Mouse (Mus musculus): ENCODE measurements around the gene Sdc4. TPM values are rescaled to one million over a fixed set of nuclear protein-coding genes. Genes with fewer than 3 reads are reported as not detected.
A peak's percentile ranks its signal among the peaks of the same experiment; 100 is the strongest.

Sdc4 gene
- 61.3 and 73.7 TPM in 2 replicates for total RNA-seq (2017)

DNA sequence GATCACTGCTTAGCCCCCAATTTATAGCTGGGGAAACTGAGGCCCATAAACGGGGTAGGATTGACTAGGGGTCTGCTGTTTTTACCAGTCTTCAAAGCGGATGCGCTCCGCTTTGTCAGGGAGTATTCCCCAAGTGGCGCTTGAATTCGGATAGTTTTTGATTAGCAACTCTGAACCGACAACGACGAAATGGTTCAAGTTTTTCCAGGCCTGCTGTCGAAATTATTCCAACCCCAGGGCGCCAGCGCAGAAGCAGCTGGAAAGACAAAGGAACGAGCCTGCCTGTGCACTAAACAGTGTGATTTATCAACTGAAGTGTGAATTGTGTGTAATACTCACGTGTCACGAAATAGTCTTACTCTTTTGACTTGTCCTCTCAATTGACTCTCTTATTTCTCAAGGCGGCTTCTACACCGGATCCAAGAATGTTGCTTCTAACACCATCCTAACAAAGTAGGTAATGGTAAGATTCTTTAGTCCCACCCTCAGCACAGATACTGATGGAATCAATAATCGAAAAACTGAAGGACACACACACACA lies at the start of gene Sdc4:
Sdc4 (minus strand) TSS at position 428 of the 541 bp plus-strand sequence.
- ATAC-seq (ENCODE audit: extremely low read depth, insufficient number of reproducible peaks, low FRiP score, poor library complexity, severe bottlenecking) = no peak

DNA sequence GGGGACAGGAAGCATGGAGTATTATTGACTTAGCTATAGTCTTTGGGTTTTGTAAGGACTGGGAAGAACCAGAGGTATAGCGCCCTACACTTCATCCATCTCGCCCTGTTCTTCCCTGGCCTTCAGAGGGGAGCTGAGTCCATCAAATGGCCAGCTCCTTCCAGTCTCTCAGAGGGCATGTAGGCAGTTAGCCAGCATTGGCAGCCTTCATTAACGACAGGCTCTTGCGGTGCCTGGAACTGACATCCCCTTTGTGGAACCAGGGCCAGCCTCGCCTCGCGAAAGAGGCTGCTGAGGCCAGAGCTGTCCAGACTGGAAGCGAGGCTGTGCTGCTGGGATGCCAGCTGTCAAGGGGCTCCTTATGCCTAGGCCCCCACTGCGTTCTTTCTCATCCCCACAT lies 44.1 kb upstream of the Sdc4 start:
- ATAC-seq (ENCODE audit: extremely low read depth, insufficient number of reproducible peaks, low FRiP score, poor library complexity, severe bottlenecking) = no peak

DNA sequence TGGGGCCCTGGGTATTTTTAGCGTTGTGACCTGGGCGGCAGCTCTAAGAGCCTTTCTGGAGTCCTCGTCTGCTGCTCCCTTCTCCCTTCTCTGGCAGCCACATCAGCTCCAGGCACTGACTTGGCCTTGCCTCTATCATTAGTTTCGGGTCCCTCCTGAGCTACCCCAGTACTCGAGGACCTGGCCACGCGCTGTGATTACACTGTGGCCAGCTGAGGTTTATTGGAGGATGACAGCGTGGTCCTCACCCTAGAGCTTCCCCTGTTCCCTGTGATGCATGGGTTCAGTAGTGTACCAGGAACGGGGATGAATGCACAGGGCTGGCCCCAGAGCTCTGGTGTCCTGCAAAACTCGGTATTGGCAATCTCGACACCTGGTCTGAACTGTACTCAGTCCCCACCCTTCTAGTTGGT lies 43.4 kb upstream of the Sdc4 start:
- no peak for ATAC-seq (ENCODE audit: extremely low read depth, insufficient number of reproducible peaks, low FRiP score, poor library complexity, severe bottlenecking)

DNA sequence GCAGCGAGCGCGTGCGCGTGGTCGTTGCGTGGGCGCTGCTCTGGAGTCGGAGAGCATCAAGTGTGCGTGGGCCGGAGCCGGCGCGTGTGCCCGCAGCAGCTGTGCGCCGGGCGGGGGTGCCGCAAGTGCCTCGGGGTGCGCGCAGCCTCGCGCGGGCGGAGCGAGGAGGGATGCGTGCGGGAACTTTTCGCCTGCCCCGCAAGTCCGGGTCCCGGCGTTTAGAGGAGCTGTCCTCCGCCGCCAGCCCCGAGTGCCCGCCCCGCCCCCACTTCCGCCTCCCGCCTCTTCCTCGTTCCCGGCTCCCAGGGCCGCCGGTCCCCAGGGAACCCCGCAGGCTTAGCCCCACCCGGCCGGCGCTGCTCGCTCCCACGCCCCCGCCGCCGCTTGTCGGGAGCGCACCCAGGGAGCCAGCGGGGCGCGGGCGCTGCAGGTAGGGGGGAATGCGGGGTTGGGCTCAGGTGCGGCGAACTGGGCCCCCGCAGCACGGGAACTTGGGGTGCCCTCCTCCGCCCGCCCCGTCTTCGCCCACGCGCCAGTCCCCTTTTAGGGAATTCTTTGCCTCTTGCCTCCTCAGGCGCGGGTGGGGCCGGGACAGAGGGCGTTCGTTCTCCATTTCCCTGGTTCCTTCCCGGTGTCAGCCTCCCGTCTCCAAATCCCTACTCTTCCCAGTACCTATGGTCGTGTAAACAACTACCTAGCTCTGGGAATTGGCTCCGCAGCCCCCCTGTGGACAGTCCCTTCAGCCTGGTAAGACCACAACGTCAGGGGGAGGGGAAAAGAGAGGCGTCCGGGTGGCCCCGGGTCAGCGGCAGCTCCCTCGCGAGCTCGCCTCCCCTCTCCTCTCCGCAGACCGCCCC lies 42.8 kb upstream of the Sdc4 start:
- ATAC-seq (ENCODE audit: extremely low read depth, insufficient number of reproducible peaks, low FRiP score, poor library complexity, severe bottlenecking) = no peak; the same call in 1 of the 2 replicates

DNA sequence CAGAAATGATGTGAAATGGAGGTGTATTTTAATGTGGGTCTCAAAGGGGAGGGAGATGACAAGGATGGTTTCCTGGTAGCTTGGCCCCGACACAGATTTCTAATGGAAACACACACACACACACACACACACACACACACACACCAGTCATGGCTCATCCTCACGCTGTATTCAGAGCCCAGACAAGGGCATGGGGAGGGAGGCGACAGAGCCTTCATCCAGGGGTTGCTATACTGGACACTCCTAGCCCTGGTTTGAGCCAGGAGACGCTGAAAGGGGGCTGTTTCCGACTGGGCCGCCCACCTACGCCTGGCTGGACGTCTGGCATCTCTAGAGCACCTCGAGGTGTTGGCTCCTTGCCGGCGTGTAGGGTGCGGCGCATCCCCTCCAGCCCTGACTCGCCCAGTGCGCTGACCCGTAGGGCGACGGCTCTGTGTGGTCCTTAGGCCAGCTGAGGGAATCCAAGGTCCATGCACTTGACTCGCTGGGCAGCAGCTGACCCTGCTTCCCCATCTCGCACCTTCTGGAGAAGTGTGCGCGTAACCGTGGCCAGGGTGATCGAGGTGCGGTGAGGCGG lies 42.1 kb upstream of the Sdc4 start, which contains the start of gene Dbndd2:
Dbndd2 (plus strand) TSS at position 426 of the 577 bp plus-strand sequence.
- 0 out of 2 replicates have a peak, but pooled peaks have one; percentile 22 for ATAC-seq (ENCODE audit: extremely low read depth, insufficient number of reproducible peaks, low FRiP score, poor library complexity, severe bottlenecking)

- no peak for ATAC-seq (ENCODE audit: extremely low read depth, insufficient number of reproducible peaks, low FRiP score, poor library complexity, severe bottlenecking)
Measured at GRCm38 (mm10) chr2:164473624-164474023, 29.9 kb upstream of the Sdc4 start, which contains the start of gene Trp53tg5. TSS of gene Trp53tg5 (minus strand) at chr2:164473724.

DNA sequence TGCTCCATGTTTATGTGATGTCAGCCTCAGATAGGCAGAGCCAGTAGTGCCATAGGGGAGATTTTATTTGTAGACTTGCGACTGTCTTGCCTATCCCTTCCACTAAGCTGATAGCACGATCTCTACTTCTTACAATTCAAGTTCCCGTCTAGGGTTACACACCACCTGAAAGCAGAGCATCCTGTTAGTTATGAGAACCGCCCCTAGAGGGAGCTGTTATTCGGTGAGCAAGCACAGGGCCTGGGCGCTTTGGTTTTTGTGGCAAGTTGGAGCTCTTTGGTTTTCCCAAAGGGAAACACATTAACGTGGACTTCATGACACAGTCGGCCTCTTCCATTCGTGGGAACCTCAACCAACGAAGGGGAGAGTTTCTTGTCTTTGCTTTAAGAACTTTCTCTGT lies 26.6 kb upstream of the Sdc4 start:
- ATAC-seq (ENCODE audit: extremely low read depth, insufficient number of reproducible peaks, low FRiP score, poor library complexity, severe bottlenecking) = peak; percentile 68

- ATAC-seq (ENCODE audit: extremely low read depth, insufficient number of reproducible peaks, low FRiP score, poor library complexity, severe bottlenecking) = no peak
Measured at GRCm38 (mm10) chr2:164466787-164467186, 23.1 kb upstream of the Sdc4 start.

- ATAC-seq (ENCODE audit: extremely low read depth, insufficient number of reproducible peaks, low FRiP score, poor library complexity, severe bottlenecking) = no peak
Measured at GRCm38 (mm10) chr2:164465161-164465560, 21.5 kb upstream of the Sdc4 start.

DNA sequence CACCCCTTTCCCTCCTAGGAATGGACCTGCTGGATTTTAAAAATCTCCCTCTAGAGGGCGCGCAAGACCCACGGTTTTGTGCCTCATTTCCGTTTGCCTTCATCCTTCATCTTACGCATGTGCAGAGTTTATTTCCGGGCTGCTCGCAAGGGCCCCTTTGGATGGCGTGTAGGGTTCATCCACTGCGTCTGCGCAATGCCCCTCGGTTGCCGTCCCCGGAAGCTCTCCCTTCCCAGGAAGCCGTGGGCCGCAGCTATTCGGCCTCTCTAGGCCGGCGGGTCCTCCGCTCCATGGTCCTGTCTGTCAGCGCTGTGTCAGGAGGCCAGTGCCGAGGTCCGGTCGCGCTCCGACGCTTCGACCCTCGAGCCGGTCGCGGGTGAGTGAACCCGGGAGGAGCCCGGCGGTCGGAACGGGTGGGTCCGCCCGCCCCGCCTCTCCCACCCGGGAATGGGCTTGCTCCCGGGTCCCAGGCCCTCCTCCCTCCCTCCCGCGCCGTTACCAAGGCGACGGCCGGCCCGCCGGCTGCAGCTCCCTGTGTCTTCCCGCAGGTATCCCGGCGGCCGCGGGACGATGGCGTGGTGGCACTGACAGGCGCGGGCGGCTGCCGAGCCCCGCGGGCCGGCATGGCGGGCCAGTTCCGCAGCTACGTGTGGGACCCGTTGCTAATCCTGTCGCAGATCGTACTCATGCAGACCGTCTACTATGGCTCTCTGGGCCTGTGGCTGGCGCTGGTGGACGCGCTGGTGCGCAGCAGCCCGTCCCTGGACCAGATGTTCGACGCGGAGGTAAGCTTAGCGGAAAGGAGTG lies 17.3 kb upstream of the Sdc4 start, which contains the start of gene Gm20458:
Gm20458 (plus strand) TSS at position 223 of the 807 bp plus-strand sequence.
- peak; percentile 94 for ATAC-seq (ENCODE audit: extremely low read depth, insufficient number of reproducible peaks, low FRiP score, poor library complexity, severe bottlenecking)

- ATAC-seq (ENCODE audit: extremely low read depth, insufficient number of reproducible peaks, low FRiP score, poor library complexity, severe bottlenecking) = no peak
Measured at GRCm38 (mm10) chr2:164458535-164458934, 14.8 kb upstream of the Sdc4 start.

GRCm38 (mm10) chr2:164457942-164458341 lies 14.3 kb upstream of the Sdc4 start:
- no peak for ATAC-seq (ENCODE audit: extremely low read depth, insufficient number of reproducible peaks, low FRiP score, poor library complexity, severe bottlenecking)

DNA sequence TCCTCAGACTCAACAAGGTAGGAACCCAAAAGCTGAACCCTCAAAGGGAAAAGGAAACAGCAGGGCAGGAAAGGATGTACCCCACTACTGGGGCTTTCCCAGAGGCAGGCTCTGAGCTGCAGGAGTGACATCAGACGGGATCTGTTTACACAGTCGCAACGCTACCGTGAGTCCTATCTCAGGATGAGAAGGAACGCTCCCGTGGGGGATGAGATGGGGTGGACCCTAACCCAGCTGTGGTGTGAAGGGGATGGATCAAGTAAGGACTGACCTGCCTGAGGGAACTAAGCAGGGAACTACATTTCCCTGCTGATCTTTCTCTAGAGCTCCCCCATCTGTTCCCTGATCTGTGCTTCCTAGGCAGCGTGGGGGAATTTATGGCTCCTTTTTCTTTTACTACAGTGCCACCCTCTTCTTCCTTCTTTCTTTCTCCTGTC lies 13.2 kb upstream of the Sdc4 start, which contains the start of gene Sys1:
Sys1 (plus strand) TSS at position 101 of the 437 bp plus-strand sequence.
- no peak for ATAC-seq (ENCODE audit: extremely low read depth, insufficient number of reproducible peaks, low FRiP score, poor library complexity, severe bottlenecking)

GRCm38 (mm10) chr2:164456413-164456812 lies 12.7 kb upstream of the Sdc4 start:
- no peak for ATAC-seq (ENCODE audit: extremely low read depth, insufficient number of reproducible peaks, low FRiP score, poor library complexity, severe bottlenecking)

- ATAC-seq (ENCODE audit: extremely low read depth, insufficient number of reproducible peaks, low FRiP score, poor library complexity, severe bottlenecking) = no peak
Measured at GRCm38 (mm10) chr2:164455421-164456190, 11.9 kb upstream of the Sdc4 start.

GRCm38 (mm10) chr2:164454846-164455245 lies 11.2 kb upstream of the Sdc4 start:
- ATAC-seq (ENCODE audit: extremely low read depth, insufficient number of reproducible peaks, low FRiP score, poor library complexity, severe bottlenecking) = no peak

- no peak for ATAC-seq (ENCODE audit: extremely low read depth, insufficient number of reproducible peaks, low FRiP score, poor library complexity, severe bottlenecking)
Measured at GRCm38 (mm10) chr2:164453887-164454500, 10.3 kb upstream of the Sdc4 start.

All from neutrophil, adult 5-6 weeks (primary cell).